Mouse (Mus musculus) large intestine, adult 2 months (tissue): ENCODE data around the gene Zfp334. TPM values are rescaled to one million over a fixed set of nuclear protein-coding genes. Genes with fewer than 3 reads are reported as not detected.
A peak's percentile ranks its signal among the peaks of the same experiment; 100 is the strongest.

Experiments
- DNase-seq: peaks from one replicate; pipeline ENCODE4 v3.0.0-alpha.2; 2012; ENCODE audit warnings: low read depth, low spot score
- WGBS: fragments of 180-500 bp; shearing (Covaris S2); methylation state at CpG from one replicate; pipeline ENCODE4 v1.1.7; 2018; 5-methylcytosine and 5-hydroxymethylcytosine counted together
- polyA plus RNA-seq: library from polyadenylated mRNA; depleted of rRNA; stranded (reverse); fragments of >200 nt; gene quantifications from 2 replicates; pipeline ENCODE4 v1.2.3, GENCODE M21; 2012; rRNA removed

Zfp334 gene
- polyA plus RNA-seq, 1 experiment = 0.45 TPM

DNA sequence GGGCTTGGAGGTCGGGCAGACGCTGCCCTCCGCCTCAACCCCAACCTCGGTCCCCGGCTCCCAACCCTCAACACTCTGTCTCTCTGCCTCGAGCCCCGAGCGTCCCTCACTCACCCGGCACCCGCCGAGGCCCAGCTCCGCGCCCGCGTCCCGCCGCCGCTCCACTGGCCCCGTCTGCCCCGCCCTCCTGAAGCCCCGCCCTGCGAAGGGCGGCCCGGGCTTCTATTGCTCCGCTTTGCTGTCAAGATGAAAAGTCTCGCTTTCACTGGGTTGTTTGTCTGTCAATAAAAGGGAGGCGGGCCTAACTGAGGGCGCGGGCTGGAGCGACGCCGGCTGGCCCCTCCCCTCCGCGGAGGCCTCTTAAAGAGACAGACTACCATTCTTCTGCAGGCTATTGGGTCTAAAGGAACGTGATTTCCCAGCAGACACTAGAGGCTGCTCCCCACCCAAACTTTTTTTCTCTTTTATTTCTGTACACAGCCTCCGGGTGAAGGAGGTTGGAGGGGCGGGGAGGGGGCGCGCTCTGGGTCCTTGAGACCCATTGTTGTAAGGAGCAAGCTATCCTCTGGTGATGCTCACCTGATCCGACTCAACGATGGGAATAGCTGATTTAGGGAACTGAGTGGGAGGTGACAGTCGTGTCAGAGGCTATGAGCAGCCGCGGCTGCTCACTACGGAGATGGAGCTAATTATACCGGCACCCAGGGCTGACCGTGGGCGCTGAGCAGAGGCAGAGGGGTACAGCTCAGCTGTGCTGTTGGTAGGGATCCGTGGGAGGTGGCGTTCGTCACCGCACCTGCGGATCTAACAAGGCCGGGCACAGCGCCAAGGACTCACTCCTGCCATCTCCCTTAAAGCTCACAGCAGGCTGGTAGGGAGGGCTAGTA lies 61.5 kb downstream of the Zfp334 start, which contains the start of gene Elmo2:
Elmo2 (minus strand) TSS at position 176 of the 887 bp plus-strand sequence.
- DNase-seq = peak; percentile 86
- under 1% methylated on average over 55 of the region's 55 CpGs for WGBS

DNA sequence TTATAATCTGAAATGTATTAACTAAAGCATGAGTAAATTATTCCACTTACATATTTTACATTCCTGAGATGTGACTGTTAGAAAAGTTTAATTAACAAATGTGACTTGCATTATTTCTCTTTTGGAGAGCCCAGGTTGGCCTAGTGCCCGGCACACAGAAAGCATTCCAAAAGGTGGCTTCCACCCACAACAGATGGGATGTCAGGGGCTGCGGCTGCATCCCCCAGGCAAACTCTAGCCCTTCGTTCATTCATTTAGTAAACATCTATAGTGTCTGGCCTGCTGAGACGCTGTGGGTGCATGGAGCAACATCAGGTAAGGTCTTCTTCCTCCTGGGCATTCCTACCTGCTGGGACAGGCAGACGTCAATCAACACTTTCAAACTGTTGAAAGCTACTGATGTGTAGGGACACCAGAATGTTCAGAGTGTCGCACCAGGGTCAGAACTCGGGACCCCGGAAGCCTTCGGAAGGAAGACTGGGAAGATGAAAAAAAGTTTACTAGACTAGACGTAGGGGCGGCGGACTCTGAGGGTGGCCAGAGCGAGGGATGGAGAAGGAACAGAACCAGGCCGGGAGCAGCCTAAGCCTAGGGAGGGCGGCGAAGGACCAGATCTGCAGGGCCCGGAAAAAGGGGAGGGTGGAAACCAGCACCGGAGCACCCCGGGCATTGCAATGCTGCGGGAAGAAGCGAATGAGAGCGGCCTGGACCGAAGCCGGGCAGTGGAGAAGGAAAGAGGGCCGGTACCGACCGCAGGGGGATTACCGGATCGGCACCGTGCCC lies 62.3 kb downstream of the Zfp334 start:
- no peak for DNase-seq
- 2% methylated on average over 30 of the region's 30 CpGs for WGBS

Other genes starting within 250 kb of the Zfp334 start
- 0.11 and 0.12 TPM in 2 replicates for gene Cdh22, start 153.4 kb downstream of the Zfp334 start, polyA plus RNA-seq
- gene Slc35c2, start 100.4 kb downstream of the Zfp334 start, polyA plus RNA-seq = 67.5 and 156 TPM in 2 replicates
- gene Elmo2, start 61.8 kb downstream of the Zfp334 start, polyA plus RNA-seq = 39.4 and 57.0 TPM in 2 replicates
- not detected in 2 replicates for gene Zfp663, start 19.5 kb downstream of the Zfp334 start, polyA plus RNA-seq
- gene Ocstamp, start 12.1 kb upstream of the Zfp334 start, polyA plus RNA-seq = 0.69 and 1.8 TPM in 2 replicates
- 0.05 and 0.12 TPM in 2 replicates for gene Slc13a3, start 85.0 kb upstream of the Zfp334 start, polyA plus RNA-seq
- gene Trp53rka, start 105.1 kb upstream of the Zfp334 start, polyA plus RNA-seq = 12.5 and 12.9 TPM in 2 replicates
- 4.8 and 7.0 TPM in 2 replicates for gene Slc2a10, start 115.5 kb upstream of the Zfp334 start, polyA plus RNA-seq
- gene Eya2, start 206.8 kb upstream of the Zfp334 start, polyA plus RNA-seq = 1.1 and 1.5 TPM in 2 replicates